Mouse (Mus musculus): ENCODE measurements around the gene Ptpn5.
A peak's percentile ranks its signal among the peaks of the same experiment; 100 is the strongest.

Ptpn5 gene

GRCm38 (mm10) chr7:47133331-47133730 lies at the start of gene Ptpn5:
Gene Ptpn5, minus strand, starts transcription at chr7:47133684.
- no peak for DNase-seq (ENCODE audit: low read depth)

DNA sequence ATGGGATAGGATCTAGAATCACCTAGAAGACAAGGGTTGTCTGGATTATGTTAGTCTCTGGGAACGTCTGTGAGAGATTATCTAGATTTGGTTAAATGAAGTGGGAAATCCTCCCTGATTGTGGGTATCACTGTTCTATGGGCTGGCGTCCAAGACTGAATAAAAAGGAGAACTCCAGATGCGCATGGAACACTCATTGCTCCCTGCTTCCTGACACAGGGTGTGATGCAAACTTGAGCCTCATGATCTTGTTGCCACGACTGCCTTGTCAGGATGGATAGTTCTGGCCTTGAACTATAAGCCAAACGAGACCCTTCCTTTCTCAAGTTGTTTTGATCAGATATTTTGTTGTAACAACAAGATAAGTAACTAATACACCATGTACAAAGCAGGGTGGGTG lies 37.3 kb upstream of the Ptpn5 start:
- DNase-seq (ENCODE audit: low read depth), result no peak

GRCm38 (mm10) chr7:47165028-47165427 lies 31.5 kb upstream of the Ptpn5 start:
- no peak for DNase-seq (ENCODE audit: low read depth)

- DNase-seq (ENCODE audit: low read depth), result peak; percentile 17
Measured at GRCm38 (mm10) chr7:47163203-47163602, 29.7 kb upstream of the Ptpn5 start.

- no peak for DNase-seq (ENCODE audit: low read depth)
Measured at GRCm38 (mm10) chr7:47158451-47158850, 25.0 kb upstream of the Ptpn5 start.

DNA sequence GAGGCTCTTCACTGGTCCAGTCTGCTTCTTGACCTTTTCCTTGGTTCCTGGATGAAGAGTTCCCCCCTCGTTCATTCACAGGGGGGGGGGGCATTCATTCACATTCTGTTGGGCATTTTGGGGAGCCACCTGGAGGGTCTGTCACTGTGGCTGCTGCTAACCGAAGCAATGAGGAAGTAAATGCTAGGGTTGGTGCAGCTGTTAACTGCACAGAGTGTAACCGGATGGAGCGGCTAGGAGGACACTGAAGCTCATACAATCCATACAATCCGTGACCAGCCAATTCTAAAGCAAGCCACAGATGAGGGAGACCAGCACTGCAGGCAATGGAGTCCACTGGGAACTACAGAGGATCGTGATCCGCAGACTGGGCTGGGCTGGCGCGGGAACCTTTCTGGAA lies 24.3 kb upstream of the Ptpn5 start:
- DNase-seq (ENCODE audit: low read depth), result no peak

DNA sequence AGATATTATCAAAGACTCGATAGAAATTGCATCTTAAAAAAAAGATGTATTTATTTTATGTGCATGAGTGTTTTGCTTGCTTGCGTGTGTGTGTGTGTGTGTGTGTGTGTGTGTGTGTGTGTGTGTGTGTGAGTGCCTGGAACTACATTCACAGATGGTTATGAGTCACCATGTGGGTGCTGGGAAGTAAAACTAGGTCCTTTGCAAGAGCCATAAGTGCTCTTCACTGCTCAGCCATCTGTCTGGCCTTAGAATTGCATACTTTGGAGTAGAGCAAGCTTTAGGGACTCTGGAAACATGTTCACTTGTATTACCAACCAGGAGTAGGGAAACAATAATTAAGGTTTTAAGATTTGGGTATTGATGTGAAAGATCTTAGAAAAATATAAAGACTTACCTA lies 22.4 kb upstream of the Ptpn5 start:
- no peak for DNase-seq (ENCODE audit: low read depth)

- DNase-seq (ENCODE audit: low read depth), result peak; percentile 17
Measured at GRCm38 (mm10) chr7:47155396-47155795, 21.9 kb upstream of the Ptpn5 start.

DNA sequence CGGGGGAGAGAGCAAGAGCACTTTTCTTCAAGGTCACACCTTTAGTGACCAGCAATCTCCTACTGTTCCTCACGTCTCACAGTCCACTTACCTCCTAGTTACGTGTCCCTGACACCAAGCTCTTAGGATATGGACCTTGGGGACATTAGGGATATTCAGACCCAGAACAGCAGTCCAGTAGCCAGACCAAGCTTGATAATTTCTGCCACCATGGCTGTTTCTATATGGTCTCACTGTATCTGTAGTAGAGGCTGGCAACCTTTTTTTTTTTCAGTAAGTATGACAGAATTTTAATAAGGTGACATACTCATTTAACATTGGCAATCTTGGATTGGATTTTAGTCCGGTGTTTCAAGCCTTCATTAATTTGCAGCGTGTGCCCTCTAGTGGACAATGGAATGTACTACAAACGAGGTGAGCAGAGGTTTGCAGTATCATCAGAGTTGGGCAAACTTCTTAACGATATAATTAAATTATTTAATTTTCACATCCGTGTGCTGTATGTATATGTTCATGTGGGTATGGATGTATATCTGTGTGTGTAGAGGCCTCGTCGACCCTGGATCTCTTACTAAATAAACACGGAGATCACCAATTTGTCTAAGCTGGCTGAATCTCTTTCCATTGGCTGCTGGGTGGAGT lies 17.1 kb upstream of the Ptpn5 start:
- peak; percentile 79 for DNase-seq (ENCODE audit: low read depth)

GRCm38 (mm10) chr7:47148298-47148697 lies 14.8 kb upstream of the Ptpn5 start:
- DNase-seq (ENCODE audit: low read depth), result no peak

GRCm38 (mm10) chr7:47146034-47146812 lies 12.7 kb upstream of the Ptpn5 start:
- peak; percentile 74 for DNase-seq (ENCODE audit: low read depth)

DNA sequence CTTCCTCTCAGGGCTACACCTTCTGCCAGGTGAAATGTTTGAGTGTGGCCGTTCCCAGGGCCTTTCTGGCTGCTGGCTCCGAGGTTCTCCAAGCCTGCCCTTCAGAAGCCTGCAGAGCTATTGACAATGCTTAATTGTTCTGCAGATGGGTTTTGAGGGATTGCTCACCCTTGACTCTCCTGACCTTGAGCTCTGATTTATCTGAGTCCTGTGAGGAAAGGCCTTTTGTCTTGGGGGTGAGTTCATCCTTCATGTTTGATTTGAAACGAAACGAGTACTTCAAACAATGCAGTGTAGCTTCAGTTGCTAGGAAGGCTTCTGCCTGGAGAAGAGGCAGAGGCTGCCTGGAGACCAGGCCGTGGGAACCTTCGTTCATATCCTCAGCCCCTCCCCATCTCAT lies 10.8 kb upstream of the Ptpn5 start:
- DNase-seq (ENCODE audit: low read depth), result no peak

DNA sequence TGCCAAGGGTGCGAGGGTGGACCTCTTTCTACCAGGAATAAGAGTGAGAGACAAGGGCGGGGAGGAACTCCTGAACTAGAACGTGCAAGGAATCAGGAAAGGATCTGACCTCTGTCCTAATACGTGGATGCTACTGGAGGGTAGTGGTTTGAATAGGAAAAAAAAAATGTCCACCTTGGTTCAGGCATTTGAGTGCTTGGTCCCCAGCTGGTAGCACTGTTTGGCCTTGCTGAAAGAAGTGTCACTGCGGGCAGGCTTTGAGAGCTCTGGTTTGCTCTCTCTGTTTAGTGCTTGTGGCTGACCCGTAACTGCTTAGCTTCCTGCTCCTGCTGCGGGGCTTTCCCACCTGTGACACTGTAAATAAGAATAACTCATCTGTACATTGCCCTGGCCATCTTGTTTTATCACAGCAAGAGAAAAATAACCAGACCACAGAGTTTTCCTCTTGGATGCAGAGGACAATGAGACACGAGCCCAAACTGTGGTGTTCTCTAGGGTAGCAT lies 6.4 kb upstream of the Ptpn5 start:
- DNase-seq (ENCODE audit: low read depth), result no peak

DNA sequence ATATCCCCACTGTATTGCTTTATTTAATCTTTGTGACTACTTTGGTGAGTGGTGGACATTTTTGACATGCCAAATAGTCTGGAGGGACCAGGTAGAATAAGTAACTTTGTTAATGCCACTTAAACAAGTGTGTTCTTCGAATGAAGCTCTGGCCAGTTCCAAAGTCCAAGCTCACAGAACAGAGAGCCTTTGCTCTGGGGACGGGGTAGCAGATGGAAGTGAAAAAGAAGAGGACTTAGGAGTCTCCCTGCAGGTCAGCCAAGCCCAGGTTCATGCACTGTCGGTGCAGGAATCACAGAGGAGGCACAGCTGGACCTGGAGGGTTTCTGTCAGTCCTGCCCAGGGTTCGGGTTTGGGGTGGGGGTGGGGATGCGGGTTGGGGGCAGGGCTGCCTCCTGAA lies 1.1 kb upstream of the Ptpn5 start:
- DNase-seq (ENCODE audit: low read depth), result no peak

GRCm38 (mm10) chr7:47132931-47133260 lies 588 bp downstream of the Ptpn5 start:
- no peak for DNase-seq (ENCODE audit: low read depth)

- no peak for DNase-seq (ENCODE audit: low read depth)
Measured at GRCm38 (mm10) chr7:47132180-47132930, 1.1 kb downstream of the Ptpn5 start.

DNA sequence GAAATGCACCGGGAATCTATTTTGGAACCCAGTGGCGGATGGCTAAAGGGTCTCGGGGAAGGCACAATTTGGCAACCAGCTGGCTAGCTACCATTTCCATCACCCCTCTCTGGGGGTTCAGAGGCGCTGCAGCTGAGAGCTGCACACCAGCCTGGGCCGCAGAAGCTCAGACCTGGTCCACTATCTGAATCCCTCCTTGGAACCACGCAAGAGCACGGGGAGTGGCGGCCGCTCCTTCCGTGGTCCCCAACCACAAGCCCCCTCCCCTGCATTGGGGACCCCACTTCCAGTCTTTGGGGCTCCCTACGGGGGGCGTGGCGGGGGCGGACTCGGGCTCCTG lies 1.7 kb downstream of the Ptpn5 start:
- DNase-seq (ENCODE audit: low read depth), result no peak

DNA sequence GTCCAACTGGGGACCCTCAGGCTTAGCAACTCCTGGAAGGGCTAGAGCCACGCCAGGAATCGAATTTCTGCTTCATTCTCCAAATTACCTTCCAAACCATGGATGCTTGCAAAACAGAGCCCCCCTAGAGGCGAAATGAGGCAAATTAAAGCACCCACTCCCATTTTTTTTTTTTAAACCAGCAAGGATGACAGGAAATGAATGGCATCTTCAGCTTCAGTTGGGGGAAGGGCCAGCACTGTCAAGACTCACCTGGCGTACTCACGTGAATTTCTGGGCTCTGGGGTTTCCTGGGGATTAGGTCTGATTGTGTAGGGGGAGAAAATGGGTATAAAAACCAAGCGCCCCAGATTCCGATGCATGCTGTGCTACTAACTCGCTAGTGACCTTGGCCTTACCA lies 2.2 kb downstream of the Ptpn5 start:
- no peak for DNase-seq (ENCODE audit: low read depth)

GRCm38 (mm10) chr7:47122026-47122425 lies 11.5 kb downstream of the Ptpn5 start:
- no peak for DNase-seq (ENCODE audit: low read depth)

DNA sequence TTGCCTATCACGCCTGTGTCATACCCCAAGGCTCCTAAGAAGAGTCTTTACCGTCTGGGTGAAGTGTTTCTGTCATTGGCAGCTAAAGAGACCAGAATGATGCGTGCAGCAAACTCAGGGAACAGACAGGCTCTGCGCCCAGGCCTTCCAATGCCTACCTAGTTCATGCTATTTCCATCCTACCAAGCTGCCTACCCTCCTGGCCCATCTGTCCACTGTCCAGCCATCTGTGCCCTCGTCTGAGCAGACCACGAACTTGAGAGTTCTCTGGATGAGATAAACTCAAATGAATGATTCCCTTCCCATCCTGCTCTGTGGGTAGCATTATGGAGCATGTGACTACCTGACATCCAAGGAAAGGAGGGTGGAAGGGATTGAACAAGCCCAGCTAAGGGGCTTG lies 16.8 kb downstream of the Ptpn5 start:
- DNase-seq (ENCODE audit: low read depth), result no peak

DNA sequence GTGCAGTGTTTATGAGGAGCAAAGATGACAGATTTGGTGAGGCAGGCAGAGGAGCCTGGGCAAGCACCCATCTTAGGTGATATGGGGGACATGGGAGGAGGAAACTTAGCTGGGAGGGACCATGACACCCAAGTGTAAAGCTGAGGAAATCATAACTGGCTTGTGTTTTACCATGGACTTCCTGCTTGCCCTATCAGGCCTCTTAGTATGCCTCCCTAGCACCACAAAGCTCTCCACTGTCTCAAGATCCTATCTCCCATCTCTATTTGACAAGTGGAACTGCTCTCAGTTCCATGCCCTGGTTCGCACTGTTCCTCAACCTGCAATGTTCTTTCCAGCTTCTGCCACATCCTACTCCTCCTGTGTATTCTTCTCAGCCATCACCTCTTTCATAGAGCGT lies 18.0 kb downstream of the Ptpn5 start:
- DNase-seq (ENCODE audit: low read depth), result no peak

DNA sequence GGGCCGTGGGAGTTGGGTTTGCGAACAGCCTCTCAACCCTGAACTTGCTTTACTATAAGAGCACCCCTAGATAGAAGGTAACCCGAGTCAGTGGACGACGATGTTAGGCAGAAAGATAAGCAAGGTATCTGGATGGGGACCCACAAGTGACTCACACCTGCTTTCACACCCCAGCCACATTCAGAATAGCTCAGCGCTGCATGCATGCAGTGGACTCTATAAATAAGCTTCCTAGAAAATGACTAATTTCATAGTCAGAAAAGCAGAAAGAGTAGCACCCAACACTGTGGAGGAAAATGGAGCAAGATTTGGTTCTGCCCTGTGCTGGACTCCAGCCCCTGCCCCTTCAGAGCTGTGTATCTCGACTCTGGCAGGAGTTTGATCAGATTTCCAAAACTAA lies 20.1 kb downstream of the Ptpn5 start:
- peak; percentile 32 for DNase-seq (ENCODE audit: low read depth)

- DNase-seq (ENCODE audit: low read depth), result no peak
Measured at GRCm38 (mm10) chr7:47112036-47112435, 21.4 kb downstream of the Ptpn5 start.

Measured in NIH3T3 (cell line).